Mouse (Mus musculus): ENCODE measurements at regions not wholly inside any gene's neighbourhood (a gene's known extent, or its start where the extent isn't known, plus 50 kb on each side); places are given as distances from the start of the nearest gene placed in this dataset.
A peak's percentile ranks its signal among the peaks of the same experiment; 100 is the strongest.

DNA sequence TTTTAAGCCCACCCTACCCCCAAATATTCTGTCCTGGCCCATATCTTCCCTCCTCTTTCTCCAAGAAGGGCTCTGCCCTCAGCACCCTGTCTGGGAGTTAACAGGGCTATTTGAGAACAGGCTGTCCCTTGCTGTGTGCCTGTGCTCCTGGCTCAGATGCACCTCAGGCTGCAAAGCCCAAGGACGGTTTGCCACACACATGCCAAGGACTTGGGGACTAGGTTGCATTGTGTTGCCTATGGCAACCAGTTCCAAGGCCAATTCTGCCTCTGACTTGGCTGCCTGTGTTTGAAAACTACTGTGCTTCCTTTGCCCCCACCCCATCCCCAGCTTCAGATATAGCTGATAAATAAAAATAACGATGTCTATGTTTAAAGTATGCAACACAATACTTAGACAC is 227.1 kb upstream of the Podxl start:
- Histone ChIP-seq H3K36me3 (ENCODE audit: control insufficient read depth, insufficient read depth) (no peaks in the 10 kb centered on the region), H3K4me3 (ENCODE audit: low read depth, low read length) (no peak overlapping the region), H3K9me3 (ENCODE audit: control insufficient read depth) (no peaks in the 10 kb centered on the region), H3K4me1 (replicated peaks; ENCODE audit: control insufficient read depth, insufficient read depth, low read length) (no peaks in the 10 kb centered on the region), H3K27me3 (replicated peaks; ENCODE audit: control insufficient read depth, insufficient read depth, low read length) (no peaks in the 10 kb centered on the region), H3K9ac (ENCODE audit: low read depth, low read length) (no peak overlapping the region), H3K27ac (ENCODE audit: low read depth, low read length) (no peak overlapping the region), H3K4me2 (replicated peaks; ENCODE audit: low read depth) (no peak overlapping the region)
- no peak for TF ChIP-seq CTCF (IDR thresholded peaks at IDR 0.05; ENCODE audit: low read depth)
- ATAC-seq = no peak
- 55% methylated on average over 2 of the region's 2 CpGs for WGBS

- no peak for TF ChIP-seq CTCF (IDR thresholded peaks at IDR 0.05; ENCODE audit: low read depth)
- Histone ChIP-seq H3K9ac (ENCODE audit: low read depth, low read length) (no peak overlapping the region), H3K27ac (ENCODE audit: low read depth, low read length) (no peak overlapping the region), H3K36me3 (ENCODE audit: control insufficient read depth, insufficient read depth) (no peaks in the 10 kb centered on the region), H3K4me3 (ENCODE audit: low read depth, low read length) (no peak overlapping the region), H3K4me1 (replicated peaks; ENCODE audit: control insufficient read depth, insufficient read depth, low read length) (no peaks in the 10 kb centered on the region), H3K27me3 (replicated peaks; ENCODE audit: control insufficient read depth, insufficient read depth, low read length) (no peaks in the 10 kb centered on the region), H3K4me2 (replicated peaks; ENCODE audit: low read depth) (no peak overlapping the region), H3K9me3 (ENCODE audit: control insufficient read depth) (no peaks in the 10 kb centered on the region)
- 0 out of 2 replicates have a peak, but pooled peaks have one; percentile 33 for ATAC-seq
- 44% methylated on average over 3 of the region's 3 CpGs for WGBS
Observed at GRCm38 (mm10) chr6:31776841-31777240, 213.1 kb upstream of the Podxl start.

DNA sequence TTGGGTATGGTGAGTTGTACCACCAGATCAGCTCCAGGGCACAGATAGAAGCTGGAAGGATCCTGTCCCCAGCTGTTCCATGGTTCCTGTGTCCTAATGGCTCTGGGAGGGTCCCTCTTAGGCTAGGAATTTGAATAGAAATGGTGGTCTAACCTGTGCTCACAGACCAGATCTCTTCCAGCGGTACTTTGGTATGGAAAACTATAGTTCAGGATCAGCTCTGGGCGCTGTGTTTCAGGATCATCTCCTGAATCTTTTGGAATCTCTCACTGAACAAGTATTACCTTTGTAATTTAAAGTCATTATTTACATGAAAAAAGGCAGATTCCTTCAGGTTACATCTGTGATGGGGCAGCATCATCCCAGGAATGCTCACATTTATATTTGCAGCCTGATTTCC is 208.1 kb upstream of the Podxl start:
- no peaks in the 10 kb centered on the region for H3K9me3 ChIP-seq (ENCODE audit: control insufficient read depth)
- no peak overlapping the region for H3K9ac ChIP-seq (ENCODE audit: low read depth, low read length)
- WGBS = 84% methylated on average over 2 of the region's 2 CpGs
- no peak overlapping the region for H3K4me2 ChIP-seq (replicated peaks; ENCODE audit: low read depth)
- no peak overlapping the region for H3K27ac ChIP-seq (ENCODE audit: low read depth, low read length)
- no peaks in the 10 kb centered on the region for H3K27me3 ChIP-seq (replicated peaks; ENCODE audit: control insufficient read depth, insufficient read depth, low read length)
- no peak overlapping the region for H3K4me3 ChIP-seq (ENCODE audit: low read depth, low read length)
- ATAC-seq = no peak
- H3K36me3 ChIP-seq (ENCODE audit: control insufficient read depth, insufficient read depth) = no peaks in the 10 kb centered on the region
- TF ChIP-seq CTCF (IDR thresholded peaks at IDR 0.05; ENCODE audit: low read depth) = no peak
- no peaks in the 10 kb centered on the region for H3K4me1 ChIP-seq (replicated peaks; ENCODE audit: control insufficient read depth, insufficient read depth, low read length)

GRCm38 (mm10) chr6:31745589-31745988 is 181.8 kb upstream of the Podxl start:
- Histone ChIP-seq H3K4me1 (replicated peaks; ENCODE audit: control insufficient read depth, insufficient read depth, low read length) (no peaks in the 10 kb centered on the region), H3K9ac (ENCODE audit: low read depth, low read length) (no peak overlapping the region), H3K4me2 (replicated peaks; ENCODE audit: low read depth) (no peak overlapping the region), H3K36me3 (ENCODE audit: control insufficient read depth, insufficient read depth) (no peaks in the 10 kb centered on the region), H3K27me3 (replicated peaks; ENCODE audit: control insufficient read depth, insufficient read depth, low read length) (no peaks in the 10 kb centered on the region), H3K9me3 (ENCODE audit: control insufficient read depth) (no peaks in the 10 kb centered on the region), H3K27ac (ENCODE audit: low read depth, low read length) (no peak overlapping the region), H3K4me3 (ENCODE audit: low read depth, low read length) (no peak overlapping the region)
- no peak for TF ChIP-seq CTCF (IDR thresholded peaks at IDR 0.05; ENCODE audit: low read depth)
- ATAC-seq = no peak
- WGBS = 68% methylated on average over 1 of the region's 1 CpGs

DNA sequence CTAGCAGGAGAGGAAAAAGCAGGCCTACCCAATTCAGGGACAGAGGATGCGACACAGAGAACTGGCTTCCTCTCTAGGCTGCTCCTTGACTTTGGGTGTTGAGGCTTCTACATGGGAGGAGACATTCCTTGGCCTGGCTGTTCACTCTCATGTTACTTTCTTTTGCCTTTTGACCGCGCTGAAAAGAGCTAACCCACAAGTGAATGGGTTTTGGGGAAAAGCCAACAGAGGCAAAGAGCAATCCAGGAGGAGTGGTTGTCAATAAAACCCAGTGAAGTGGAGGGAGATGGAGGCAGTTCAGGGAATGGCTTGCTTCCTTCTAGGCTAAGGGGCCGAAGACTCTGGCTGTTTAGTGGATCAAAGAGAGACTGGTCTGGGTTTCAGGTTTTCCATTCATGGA is 167.6 kb upstream of the Podxl start:
- no peaks in the 10 kb centered on the region for H3K36me3 ChIP-seq (ENCODE audit: control insufficient read depth, insufficient read depth)
- no peak overlapping the region for H3K9ac ChIP-seq (ENCODE audit: low read depth, low read length)
- no peaks in the 10 kb centered on the region for H3K27me3 ChIP-seq (replicated peaks; ENCODE audit: control insufficient read depth, insufficient read depth, low read length)
- ATAC-seq = no peak
- no peak overlapping the region for H3K27ac ChIP-seq (ENCODE audit: low read depth, low read length)
- H3K4me3 ChIP-seq (ENCODE audit: low read depth, low read length) = no peak overlapping the region
- no peak for TF ChIP-seq CTCF (IDR thresholded peaks at IDR 0.05; ENCODE audit: low read depth)
- H3K4me2 ChIP-seq (replicated peaks; ENCODE audit: low read depth) = no peak overlapping the region
- H3K4me1 ChIP-seq (replicated peaks; ENCODE audit: control insufficient read depth, insufficient read depth, low read length) = no peaks in the 10 kb centered on the region
- WGBS = 87% methylated on average over 4 of the region's 4 CpGs
- H3K9me3 ChIP-seq (ENCODE audit: control insufficient read depth) = no peaks in the 10 kb centered on the region

DNA sequence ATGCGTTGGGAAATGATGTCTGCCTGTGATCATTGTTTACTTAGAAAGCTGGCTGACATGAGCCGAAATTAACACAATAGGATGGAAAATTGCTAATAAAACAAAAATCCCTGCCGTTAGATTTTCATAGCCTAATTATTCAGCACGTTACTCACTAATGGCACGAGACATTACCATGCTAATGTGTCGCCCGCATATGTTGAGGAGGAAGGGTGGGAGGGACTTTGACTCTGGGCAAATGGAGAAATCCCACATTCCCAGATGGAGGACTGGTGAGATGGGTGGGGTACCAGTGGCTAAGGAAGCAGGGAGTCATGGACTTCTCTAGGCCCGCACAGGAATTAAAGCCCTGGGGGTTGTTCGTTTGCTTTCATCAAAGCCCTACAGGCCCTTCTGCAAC is 155.8 kb upstream of the Podxl start:
- no peak for TF ChIP-seq CTCF (IDR thresholded peaks at IDR 0.05; ENCODE audit: low read depth)
- no peak overlapping the region for H3K9ac ChIP-seq (ENCODE audit: low read depth, low read length)
- no peaks in the 10 kb centered on the region for H3K36me3 ChIP-seq (ENCODE audit: control insufficient read depth, insufficient read depth)
- no peaks in the 10 kb centered on the region for H3K27me3 ChIP-seq (replicated peaks; ENCODE audit: control insufficient read depth, insufficient read depth, low read length)
- no peaks in the 10 kb centered on the region for H3K4me1 ChIP-seq (replicated peaks; ENCODE audit: control insufficient read depth, insufficient read depth, low read length)
- no peak overlapping the region for H3K27ac ChIP-seq (ENCODE audit: low read depth, low read length)
- 72% methylated on average over 9 of the region's 9 CpGs for WGBS
- no peak for ATAC-seq
- no peak overlapping the region for H3K4me3 ChIP-seq (ENCODE audit: low read depth, low read length)
- H3K9me3 ChIP-seq (ENCODE audit: control insufficient read depth) = no peaks in the 10 kb centered on the region
- H3K4me2 ChIP-seq (replicated peaks; ENCODE audit: low read depth) = no peak overlapping the region

- 86% methylated on average over 4 of the region's 4 CpGs for WGBS
- ATAC-seq = no peak
- Histone ChIP-seq H3K27ac (ENCODE audit: low read depth, low read length) (no peak overlapping the region), H3K4me2 (replicated peaks; ENCODE audit: low read depth) (no peak overlapping the region), H3K9ac (ENCODE audit: low read depth, low read length) (no peak overlapping the region), H3K4me3 (ENCODE audit: low read depth, low read length) (no peak overlapping the region), H3K36me3 (ENCODE audit: control insufficient read depth, insufficient read depth) (no peaks in the 10 kb centered on the region), H3K27me3 (replicated peaks; ENCODE audit: control insufficient read depth, insufficient read depth, low read length) (no peaks in the 10 kb centered on the region), H3K9me3 (ENCODE audit: control insufficient read depth) (no peaks in the 10 kb centered on the region), H3K4me1 (replicated peaks; ENCODE audit: control insufficient read depth, insufficient read depth, low read length) (no peaks in the 10 kb centered on the region)
- no peak for TF ChIP-seq CTCF (IDR thresholded peaks at IDR 0.05; ENCODE audit: low read depth)
Observed at GRCm38 (mm10) chr6:31718843-31719242, 155.1 kb upstream of the Podxl start.

Measured in intestine, postnatal 0 days (tissue).